14 mouse cellular contexts compared by ENCODE assay signal in genomic region chr2:117303391-117304350, GRCm38 (mm10). TPM values are rescaled to one million over a fixed set of nuclear protein-coding genes. Genes with fewer than 3 reads are reported as not detected.
DNase-seq lines count a peak whose midpoint lies in the region; ATAC-seq and TF ChIP-seq lines count a peak whose summit lies in the region.
"Had no signal": no experiment of that assay in that cellular context is flagged by ENCODE, and none has a peak within 500 bp of the region (broad histone marks: within the 10 kb centered on the region; RNA-seq: fewer than 3 reads in every experiment).

No protein-coding gene starts in this region.

- no peak overlapping the region for H3K4me2 ChIP-seq in liver, postnatal 0 days (ENCODE audit: low read depth, low read length)
- no peak overlapping the region for H3K4me2 ChIP-seq in CH12.LX (ENCODE audit: insufficient read depth, low read depth, poor library complexity, severe bottlenecking)
- H3K4me2 ChIP-seq: embryonic facial prominence, embryonic 15.5 days had no signal

- dilution Hi-C loops in CH12.LX (cut with MboI; ENCODE audit: extremely low pct_ligation_motif_present, extremely low pct_unique_long_range_greater_than_20kb, low sequenced_read_pairs), result no loop called here

- peak; percentile 28 for DNase-seq in liver, postnatal 0 days
- no peak for DNase-seq in liver
- DNase-seq in CH12.LX (ENCODE audit: extremely low read depth), result peak; percentile 49
- DNase-seq in spleen, postnatal 10 days (ENCODE audit: low spot score in 2 of 2), result peak; percentile 13 to 80
- no peak for DNase-seq in gastrocnemius, adult 18-20 months (ENCODE audit: low spot score)
- no peak for DNase-seq in left cerebral cortex, postnatal 10 days (ENCODE audit: extremely low spot score in 1 of 2, low spot score in 2 of 2)
- DNase-seq in testis, postnatal 14 days (ENCODE audit: low spot score), result no peak
- DNase-seq: cerebellum, postnatal 10 days; forebrain, postnatal 0 days; heart, postnatal 10 days had no signal

- intact Hi-C loops in left cerebral cortex, postnatal 10 days (cut with DNase I), result no loop called here

- no peaks in the 10 kb centered on the region for H3K27me3 ChIP-seq in liver, postnatal 0 days (ENCODE audit: insufficient read depth, low read length)
- no peaks in the 10 kb centered on the region for H3K27me3 ChIP-seq in CH12.LX (replicated peaks)
- H3K27me3 ChIP-seq: embryonic facial prominence, embryonic 15.5 days had no signal

- no peak for TF ChIP-seq EP300 in liver, postnatal 0 days (IDR thresholded peaks at IDR 0.05; ENCODE audit: low read depth)
- no peak for TF ChIP-seq EP300 in CH12.LX (IDR thresholded peaks at IDR 0.05; ENCODE audit: low read length)

- peak; percentile 47; the same call in 1 of the 2 replicates for ATAC-seq in liver, postnatal 0 days
- peak; percentile 50 for ATAC-seq in inflammation-experienced regulatory T-cells, adult 6 months
- ATAC-seq: forebrain, postnatal 0 days; intestine, embryonic 16.5 days had no signal

- H3K9me3 ChIP-seq in liver, postnatal 0 days (ENCODE audit: low read length), result no peaks in the 10 kb centered on the region
- H3K9me3 ChIP-seq in CH12.LX (replicated peaks; ENCODE audit: low read length), result no peaks in the 10 kb centered on the region
- H3K9me3 ChIP-seq: embryonic facial prominence, embryonic 15.5 days had no signal

- H3K79me2 ChIP-seq in CH12.LX (replicated peaks; ENCODE audit: control insufficient read depth, extremely low read depth, insufficient read depth, poor library complexity, severe bottlenecking), result no peaks in the 10 kb centered on the region

- in situ Hi-C loops in CH12.LX (cut with MboI; ENCODE audit: low pct_ligation_motif_present, low pct_unique_long_range_greater_than_20kb, low sequenced_read_pairs), result no loop called here

- no peak overlapping the region for H3K4me3 ChIP-seq in liver, postnatal 0 days (ENCODE audit: low read depth, low read length)
- no peak overlapping the region for H3K4me3 ChIP-seq in CH12.LX (replicated peaks in 1 of 3; ENCODE audit: low read depth in 2 of 3, low read length in 2 of 3, poor library complexity in 1 of 3)
- H3K4me3 ChIP-seq: embryonic facial prominence, embryonic 15.5 days had no signal

- no peak for TF ChIP-seq POLR2A in CH12.LX (IDR thresholded peaks at IDR 0.05; ENCODE audit: low read depth, low read length)

- H3K27ac ChIP-seq in liver, postnatal 0 days (ENCODE audit: low read depth), result no peak overlapping the region
- H3K27ac ChIP-seq in CH12.LX (ENCODE audit: insufficient read depth, low read depth), result peak overlapping the region; percentile 3
- H3K27ac ChIP-seq: embryonic facial prominence, embryonic 15.5 days; macrophage had no signal

- no peaks in the 10 kb centered on the region for H3K36me3 ChIP-seq in liver, postnatal 0 days (replicated peaks; ENCODE audit: insufficient read depth, low read length)
- H3K36me3 ChIP-seq in CH12.LX (replicated peaks in 1 of 2; ENCODE audit: control insufficient read depth in 1 of 2, insufficient read depth in 1 of 2, low read length in 1 of 2), result no peaks in the 10 kb centered on the region
- H3K36me3 ChIP-seq: embryonic facial prominence, embryonic 15.5 days had no signal

- H3K9ac ChIP-seq in liver, postnatal 0 days (replicated peaks), result no peak overlapping the region
- no peak overlapping the region for H3K9ac ChIP-seq in CH12.LX (ENCODE audit: insufficient read depth, low read depth)
- H3K9ac ChIP-seq: embryonic facial prominence, embryonic 15.5 days; forebrain, postnatal 0 days had no signal

- TF ChIP-seq CTCF in liver, postnatal 0 days (IDR thresholded peaks at IDR 0.05; ENCODE audit: low read depth), result no peak
- no peak for TF ChIP-seq CTCF in CH12.LX (conservative IDR thresholded peaks at IDR 0.05 in 1 of 2, IDR thresholded peaks at IDR 0.05 in 1 of 2; ENCODE audit: low read depth in 2 of 2, low read length in 2 of 2)

- 74% methylated on average over 12 of the region's 12 CpGs for WGBS in liver, postnatal 0 days (ENCODE audit: insufficient replicate concordance)

- TF ChIP-seq RAD21 in CH12.LX (IDR thresholded peaks at IDR 0.05; ENCODE audit: low read depth, low read length), result no peak

- no peaks in the 10 kb centered on the region for H3K4me1 ChIP-seq in liver, postnatal 0 days (ENCODE audit: insufficient read depth)
- H3K4me1 ChIP-seq in CH12.LX (ENCODE audit: control insufficient read depth in 1 of 2, insufficient read depth in 2 of 2), result peaks cover 15 to 39% of the 10 kb centered on the region in 2 experiments
- H3K4me1 ChIP-seq: embryonic facial prominence, embryonic 15.5 days had no signal

TF ChIP-seq in CH12.LX, 34 proteins besides CTCF, POLR2A, EP300 and RAD21:
- no peak for TF ChIP-seq MXI1 (IDR thresholded peaks at IDR 0.05; ENCODE audit: low read depth, low read length)
- peak; percentile 34; the same call in 1 of the 2 replicates for TF ChIP-seq MEF2A (IDR thresholded peaks at IDR 0.05; ENCODE audit: borderline replicate concordance, low read depth, low read length)

RNA-seq across cellular contexts. Expression of gene Rasgrp1, which starts 39.1 kb away (rescaled TPM):
- 0.60 and 1.1 TPM in 2 replicates for polyA plus RNA-seq in liver, postnatal 0 days (2015; fragmentation: Nextera tagmentation; extraction: Ambion mirVana)
- total RNA-seq in CH12.LX (2012; rRNA removed), result 0.13 and 0.42 TPM in 2 replicates
- 0.38 and 0.51 TPM in 2 replicates for total RNA-seq in CH12.LX (2014; rRNA removed)
- polyA plus RNA-seq in CH12.LX (2012; ENCODE audit: insufficient read length, low read depth), result 0.83 and 0.85 TPM in 2 replicates
- polyA plus RNA-seq in inflammation-experienced regulatory T-cells, adult 6 months (2017; shearing (Covaris generic)), result 10 to 100 TPM; 48.9 to 73.3 (median 64.2) TPM
- not detected for total RNA-seq in gastrocnemius, adult 18-20 months (2021)
- 100 to 1,000 TPM; 142 to 150 TPM for total RNA-seq in left cerebral cortex, postnatal 10 days (2021)

RNA-seq across cellular contexts. Expression of gene Fam98b, which starts 54.1 kb away (rescaled TPM):
- 3.5 and 4.1 TPM in 2 replicates for polyA plus RNA-seq in liver, postnatal 0 days (2015; fragmentation: Nextera tagmentation; extraction: Ambion mirVana)
- total RNA-seq in CH12.LX (2012; rRNA removed) (11.1 and 13.1 TPM in 2 replicates), CH12.LX (2014; rRNA removed) (22.3 and 22.8 TPM in 2 replicates)
- polyA plus RNA-seq in CH12.LX (2012; ENCODE audit: insufficient read length, low read depth), result 83.5 and 84.8 TPM in 2 replicates
- 10 to 100 TPM in 1 of 3 experiments, 1 to 10 TPM in 2; 6.6 to 13.5 (median 9.7) TPM for polyA plus RNA-seq in inflammation-experienced regulatory T-cells, adult 6 months (2017; shearing (Covaris generic))
- 10 to 100 TPM; 17.9 to 21.4 TPM for total RNA-seq in gastrocnemius, adult 18-20 months (2021)
- 10 to 100 TPM; 50.1 to 51.6 TPM for total RNA-seq in left cerebral cortex, postnatal 10 days (2021)

Comparison
In these comparisons a context has a peak if more than half of its experiments do, and no peak if none do; other contexts are left out.
1. DNase-seq: peak in liver, postnatal 0 days (single experiment), CH12.LX (single experiment) and spleen, postnatal 10 days (2 of 2); none in liver (single experiment), gastrocnemius, adult 18-20 months (single experiment), left cerebral cortex, postnatal 10 days (0 of 2) and testis, postnatal 14 days (single experiment).
2. RNA of gene Rasgrp1, which starts 39.1 kb away (total RNA-seq): 142 to 150 TPM in left cerebral cortex, postnatal 10 days; 0.13 to 0.51 TPM in CH12.LX and not detected in gastrocnemius, adult 18-20 months; every median in the first group is over 10 times any median in the second.